Mouse (Mus musculus) heart, postnatal 0 days (tissue): ENCODE measurements around the gene Sppl3.

ENCODE experiments used
- CTCF ChIP-seq: IDR thresholded peaks from 2 replicates; pipeline ENCODE4 v1.5.1; 2016; ENCODE audit warnings: antibody characterized with exemption, control low read depth, low read depth
- EP300 ChIP-seq: IDR thresholded peaks from 2 replicates; pipeline ENCODE4 v1.6.1; 2016; ENCODE audit warnings: antibody characterized with exemption, low read depth

- no peak for TF ChIP-seq EP300
- no peak for TF ChIP-seq CTCF
Measured at GRCm38 (mm10) chr5:115120978-115121377, 110.0 kb downstream of the Sppl3 start.
